Mouse (Mus musculus) right cerebral cortex, postnatal 14 days (tissue): ENCODE data around the gene Hist1h2bg.
A peak's percentile ranks its signal among the peaks of the same experiment; 100 is the strongest.
"Not testable (repeated sequence)": the region's sequence is repeated elsewhere in the genome, so short reads cannot be mapped to it uniquely, and the experiment has no call there.

ENCODE experiments used
- DNase-seq: peaks from one replicate; pipeline ENCODE4 v3.0.0; 2022

Gene Hist1h2bg

DNA sequence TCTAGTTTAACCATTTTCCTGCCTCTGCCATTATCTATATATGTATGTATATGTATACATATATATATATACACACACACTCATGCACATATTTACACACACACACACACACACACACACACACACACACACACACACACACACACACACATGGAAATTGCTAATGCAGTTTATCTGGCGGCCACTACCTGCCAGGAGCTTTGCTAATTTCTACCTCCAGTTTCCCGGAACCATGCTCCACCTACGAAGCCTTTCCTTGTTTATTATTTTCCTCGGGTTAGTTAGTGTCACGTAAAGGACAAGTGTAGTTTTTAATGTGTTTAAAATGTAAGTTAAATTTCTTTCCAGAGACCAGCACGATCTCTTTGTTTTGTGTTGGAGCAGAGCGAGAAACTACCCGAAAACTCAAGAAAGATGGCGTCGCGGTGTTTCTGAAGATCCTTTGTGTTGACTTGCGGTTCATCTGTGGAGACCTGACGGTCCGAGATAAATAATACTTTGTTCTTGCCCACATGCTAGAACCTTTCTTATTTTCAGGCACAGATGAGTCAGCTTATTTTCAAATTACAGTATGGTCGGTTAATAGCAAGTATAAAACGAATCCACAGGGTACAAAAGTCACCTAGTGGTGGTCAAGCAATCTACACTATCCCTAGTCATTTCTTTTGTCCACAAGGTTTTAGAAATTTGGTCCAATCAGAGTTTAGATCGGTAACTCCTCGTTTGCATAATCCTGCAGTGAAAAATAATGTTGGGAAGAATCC, 8.3 kb upstream of the Hist1h2bg start:
- peak; percentile 26 for DNase-seq

DNA sequence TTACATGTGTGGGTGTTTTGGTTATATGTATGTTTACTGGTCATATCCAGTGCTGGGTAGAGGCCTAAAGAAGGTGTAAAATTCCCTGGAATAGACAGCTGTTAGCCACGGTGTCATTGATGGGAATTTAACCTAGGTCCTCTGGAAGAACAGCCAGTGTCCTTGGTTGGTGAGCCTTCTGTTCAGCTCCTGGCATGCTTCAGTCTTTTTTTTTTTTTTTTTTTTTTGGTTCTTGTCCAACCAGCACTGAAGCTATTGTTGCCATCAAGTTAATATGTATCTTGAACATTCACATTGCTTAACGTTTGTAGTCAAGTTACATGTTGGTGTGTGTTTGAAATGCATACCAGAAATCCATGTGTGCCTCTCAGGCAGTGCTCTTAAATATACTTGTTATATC, 6.7 kb upstream of the Hist1h2bg start:
- no peak for DNase-seq

DNA sequence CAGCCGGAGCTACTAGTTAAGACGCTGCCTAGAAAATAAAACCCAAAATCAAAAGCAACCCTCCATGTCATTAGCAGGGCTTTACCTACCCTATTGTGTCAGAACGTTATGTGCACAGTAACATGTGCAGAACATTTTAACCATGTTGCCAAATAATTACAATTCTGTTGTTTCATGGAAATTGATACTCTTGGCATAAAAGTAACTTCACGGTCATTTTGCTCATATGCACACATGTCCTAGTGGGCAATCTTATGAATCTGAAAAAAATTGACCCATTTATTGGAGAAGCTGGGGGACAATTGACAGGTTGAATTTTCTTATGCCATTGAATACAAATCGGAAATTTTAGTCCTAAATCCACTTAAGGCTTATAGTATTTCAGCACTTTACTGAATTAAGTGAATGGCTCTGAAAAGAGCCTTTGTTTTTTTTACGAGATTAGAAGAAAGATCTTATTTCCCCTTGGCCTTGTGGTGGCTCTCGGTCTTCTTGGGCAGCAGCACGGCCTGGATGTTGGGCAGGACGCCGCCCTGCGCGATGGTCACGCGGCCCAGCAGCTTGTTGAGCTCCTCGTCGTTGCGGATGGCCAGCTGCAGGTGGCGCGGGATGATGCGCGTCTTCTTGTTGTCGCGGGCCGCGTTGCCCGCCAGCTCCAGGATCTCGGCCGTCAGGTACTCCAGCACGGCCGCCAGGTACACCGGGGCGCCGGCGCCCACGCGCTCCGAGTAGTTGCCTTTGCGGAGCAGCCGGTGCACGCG, 755 bp upstream of the Hist1h2bg start:
- DNase-seq, result not testable (repeated sequence)

DNA sequence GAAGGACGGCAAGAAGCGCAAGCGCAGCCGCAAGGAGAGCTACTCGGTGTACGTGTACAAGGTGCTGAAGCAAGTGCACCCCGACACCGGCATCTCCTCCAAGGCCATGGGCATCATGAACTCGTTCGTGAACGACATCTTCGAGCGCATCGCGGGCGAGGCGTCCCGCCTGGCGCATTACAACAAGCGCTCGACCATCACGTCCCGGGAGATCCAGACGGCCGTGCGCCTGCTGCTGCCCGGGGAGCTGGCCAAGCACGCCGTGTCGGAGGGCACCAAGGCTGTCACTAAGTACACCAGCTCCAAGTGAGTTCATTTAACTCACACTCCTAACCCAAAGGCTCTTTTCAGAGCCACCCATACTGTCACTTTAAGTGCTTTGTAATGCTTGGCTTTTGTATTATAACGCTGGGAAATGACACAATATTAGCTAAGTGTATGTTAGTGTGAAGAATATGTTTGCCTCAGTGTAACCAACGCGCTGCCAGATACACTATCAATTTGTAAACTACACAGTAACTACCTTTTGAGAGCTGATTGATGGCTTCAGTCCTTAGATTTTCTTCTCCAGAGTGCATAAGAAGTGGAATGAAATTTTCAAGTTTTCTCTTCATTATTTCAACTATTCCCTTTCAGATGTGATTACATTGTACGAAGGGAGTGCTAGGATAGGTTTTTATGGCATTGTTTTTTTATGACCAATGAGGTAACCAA, 465 bp downstream of the Hist1h2bg start:
- DNase-seq, result not testable (repeated sequence)

DNA sequence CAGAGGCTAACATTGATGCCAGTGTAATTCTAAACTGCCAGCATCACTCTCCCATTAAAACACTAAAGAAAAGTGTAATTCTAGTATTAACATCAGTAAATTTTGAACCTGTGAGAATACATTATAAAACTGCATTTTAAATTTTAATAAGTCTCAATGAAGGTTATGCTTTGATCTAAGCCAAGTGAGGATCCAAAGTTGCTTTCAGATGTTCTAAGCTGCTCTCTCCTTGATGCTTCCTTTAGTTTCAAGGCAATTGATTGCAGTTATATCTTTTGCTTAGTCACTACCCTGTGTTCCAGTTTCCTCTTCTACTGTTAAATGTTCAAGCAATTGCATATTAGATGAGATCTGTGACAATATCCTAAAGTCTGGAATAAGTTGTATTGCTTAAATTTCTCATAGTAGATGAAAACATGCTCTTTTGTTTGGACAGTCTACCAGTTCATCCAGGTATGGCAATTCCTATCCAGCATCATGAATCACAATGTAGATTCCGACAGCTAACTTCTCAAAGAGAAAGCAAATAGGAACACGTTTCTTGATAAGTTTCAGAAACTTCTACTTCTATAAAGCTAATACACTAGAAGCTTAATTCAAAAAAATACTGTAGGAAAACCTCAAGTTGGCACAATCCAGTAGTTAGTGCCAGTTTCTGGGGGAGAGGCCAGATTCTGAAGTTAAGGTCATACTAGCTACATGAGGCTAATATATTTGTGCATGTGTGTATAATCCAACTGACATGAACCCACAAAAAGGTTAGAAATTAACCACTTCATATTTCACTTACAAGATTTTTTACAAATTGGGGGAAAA, 1.2 kb downstream of the Hist1h2bg start:
- no peak for DNase-seq

DNA sequence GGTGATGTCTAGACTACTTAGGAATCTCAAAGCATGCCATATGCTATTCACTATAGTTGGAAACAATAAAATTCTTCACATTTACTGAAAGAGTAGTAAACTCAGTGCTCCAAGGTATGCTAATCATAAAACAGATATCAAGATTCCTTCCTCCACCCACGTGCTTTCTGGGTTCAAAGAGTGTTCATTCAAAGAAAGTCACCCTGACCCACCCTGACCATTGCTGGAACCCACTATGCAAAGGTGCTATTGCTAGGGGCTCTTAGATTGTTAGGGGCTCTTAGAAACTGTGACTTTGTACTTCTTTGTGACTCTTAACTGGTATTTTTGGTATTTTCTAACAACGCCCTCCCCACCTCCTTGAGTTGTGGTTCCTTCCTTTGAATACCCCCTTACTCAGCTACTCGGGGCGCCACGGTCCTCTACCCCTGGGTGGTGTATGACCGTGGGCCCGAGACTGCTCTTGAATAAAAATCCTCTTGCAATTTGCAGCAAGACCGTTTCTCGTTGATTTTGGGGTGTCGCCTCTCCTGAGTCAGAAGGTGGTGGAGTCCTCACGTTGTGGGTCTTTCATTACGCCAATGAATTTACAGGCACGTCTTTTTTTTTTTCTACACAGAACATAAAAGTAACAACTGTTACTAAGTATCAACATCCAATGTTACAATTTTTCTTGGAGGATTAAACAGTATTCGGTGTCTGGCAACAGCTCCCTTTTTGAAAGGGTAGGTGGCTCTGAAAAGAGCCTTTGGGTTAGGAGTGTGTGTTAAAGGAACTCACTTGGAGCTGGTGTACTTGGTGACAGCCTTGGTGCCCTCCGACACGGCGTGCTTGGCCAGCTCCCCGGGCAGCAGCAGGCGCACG, 2.1 kb downstream of the Hist1h2bg start:
- DNase-seq, result peak; percentile 10

DNA sequence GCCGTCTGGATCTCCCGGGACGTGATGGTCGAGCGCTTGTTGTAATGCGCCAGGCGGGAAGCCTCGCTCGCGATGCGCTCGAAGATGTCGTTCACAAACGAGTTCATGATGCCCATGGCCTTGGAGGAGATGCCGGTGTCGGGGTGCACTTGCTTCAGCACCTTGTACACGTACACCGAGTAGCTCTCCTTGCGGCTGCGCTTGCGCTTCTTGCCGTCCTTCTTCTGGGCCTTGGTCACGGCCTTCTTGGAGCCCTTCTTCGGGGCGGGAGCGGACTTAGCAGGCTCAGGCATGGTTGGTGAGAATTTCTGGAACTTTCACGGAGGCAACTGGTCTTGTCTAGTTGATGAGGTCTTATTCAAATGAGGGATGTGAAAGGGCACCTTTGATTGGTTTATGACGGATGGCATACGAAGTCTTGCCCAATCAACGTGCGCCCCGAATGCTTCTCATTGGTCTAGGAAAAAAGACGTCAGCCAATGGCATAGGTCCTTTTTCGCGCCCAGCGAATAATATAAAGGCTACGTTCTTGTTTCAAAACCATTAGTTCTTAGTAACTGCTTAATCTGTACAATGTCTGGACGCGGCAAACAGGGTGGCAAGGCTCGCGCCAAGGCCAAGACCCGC, 2.8 kb downstream of the Hist1h2bg start, which contains the start of the genes Hist1h2bf and Hist1h2ad:
Gene Hist1h2bf, minus strand, starts transcription at position 299 of the 627 bp plus-strand sequence.
Gene Hist1h2ad, plus strand, starts transcription at position 484 of the 627 bp plus-strand sequence.
- DNase-seq, result peak; percentile 88

DNA sequence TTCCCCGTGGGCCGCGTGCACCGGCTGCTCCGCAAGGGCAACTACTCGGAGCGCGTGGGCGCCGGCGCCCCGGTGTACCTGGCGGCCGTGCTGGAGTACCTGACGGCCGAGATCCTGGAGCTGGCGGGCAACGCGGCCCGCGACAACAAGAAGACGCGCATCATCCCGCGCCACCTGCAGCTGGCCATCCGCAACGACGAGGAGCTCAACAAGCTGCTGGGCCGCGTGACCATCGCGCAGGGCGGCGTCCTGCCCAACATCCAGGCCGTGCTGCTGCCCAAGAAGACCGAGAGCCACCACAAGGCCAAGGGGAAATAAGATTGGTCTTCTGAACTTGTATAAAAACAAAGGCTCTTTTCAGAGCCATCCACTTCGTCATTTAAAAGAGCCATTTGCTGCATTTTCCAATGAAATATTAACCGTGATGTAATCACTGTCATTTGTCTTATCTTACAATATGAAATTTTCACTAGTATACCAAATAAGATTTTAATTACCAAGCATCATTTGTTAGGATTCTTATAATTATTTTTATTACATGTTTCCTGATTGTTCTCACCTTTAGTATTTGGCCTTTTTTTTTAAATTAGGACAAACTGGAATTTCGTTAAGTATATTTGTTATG, 3.5 kb downstream of the Hist1h2bg start:
- DNase-seq, result not testable (repeated sequence)

DNA sequence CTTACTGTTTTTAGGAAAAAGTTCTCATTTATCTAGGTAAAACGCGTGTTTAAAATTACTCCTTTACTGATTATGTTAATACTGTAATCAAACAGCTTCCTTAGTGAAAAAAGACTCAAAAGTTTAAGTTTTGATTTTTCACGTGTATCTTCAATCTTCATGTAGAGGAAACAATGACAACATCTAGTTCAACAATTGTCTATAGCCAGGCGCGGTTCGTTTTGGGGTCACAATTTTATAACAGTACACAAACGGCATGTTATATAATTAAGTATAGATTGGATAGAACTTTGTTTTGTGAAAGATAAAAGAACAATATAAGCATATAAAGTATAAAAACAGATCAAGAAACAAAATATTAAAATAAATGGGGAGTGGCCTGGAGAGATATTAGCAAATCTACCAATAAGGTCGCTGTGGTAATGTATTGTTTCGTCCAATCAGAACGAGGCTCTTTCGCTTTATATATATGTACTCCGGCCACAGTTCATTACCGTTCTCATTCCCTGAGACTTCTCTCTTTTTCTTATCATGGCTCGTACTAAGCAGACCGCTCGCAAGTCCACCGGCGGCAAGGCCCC, 4.2 kb downstream of the Hist1h2bg start, which contains the start of gene Hist1h3d:
Gene Hist1h3d, plus strand, starts transcription at position 493 of the 581 bp plus-strand sequence.
- no peak for DNase-seq

DNA sequence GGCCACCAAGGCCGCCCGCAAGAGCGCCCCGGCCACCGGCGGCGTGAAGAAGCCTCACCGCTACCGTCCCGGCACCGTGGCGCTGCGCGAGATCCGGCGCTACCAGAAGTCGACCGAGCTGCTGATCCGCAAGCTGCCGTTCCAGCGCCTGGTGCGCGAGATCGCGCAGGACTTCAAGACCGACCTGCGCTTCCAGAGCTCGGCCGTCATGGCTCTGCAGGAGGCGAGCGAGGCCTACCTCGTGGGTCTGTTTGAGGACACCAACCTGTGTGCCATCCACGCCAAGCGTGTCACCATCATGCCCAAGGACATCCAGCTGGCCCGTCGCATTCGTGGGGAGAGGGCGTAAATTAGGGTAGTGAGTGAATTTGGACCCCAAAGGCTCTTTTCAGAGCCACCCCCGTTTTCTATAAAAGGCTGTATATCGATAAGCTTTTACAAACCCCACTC, 4.7 kb downstream of the Hist1h2bg start:
- DNase-seq, result not testable (repeated sequence)

DNA sequence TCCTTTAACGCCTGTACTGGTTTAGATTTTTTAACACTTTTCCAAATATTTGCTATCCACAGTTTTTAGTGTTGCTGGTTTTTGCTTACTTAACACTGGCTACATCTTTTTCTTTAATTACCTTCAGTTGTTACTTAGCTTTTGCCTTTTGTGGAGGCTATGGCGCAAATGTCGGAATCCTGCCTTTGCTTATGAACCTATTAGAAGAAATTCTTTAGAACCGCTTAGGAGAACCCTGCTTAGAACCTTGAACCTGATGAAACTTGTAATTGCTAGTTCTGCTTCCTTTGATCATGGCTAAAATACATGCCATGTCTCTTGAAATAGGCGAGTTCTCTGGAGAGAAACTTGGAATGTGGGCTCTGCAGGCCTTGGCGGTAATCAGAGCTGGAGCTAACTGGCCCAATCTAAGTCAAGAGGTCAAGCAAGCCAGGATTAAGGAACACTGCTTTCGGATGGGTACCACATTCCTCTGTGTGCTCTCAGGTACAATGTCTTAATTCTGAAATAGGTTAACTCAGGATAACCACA, 5.2 kb downstream of the Hist1h2bg start:
- DNase-seq, result no peak

DNA sequence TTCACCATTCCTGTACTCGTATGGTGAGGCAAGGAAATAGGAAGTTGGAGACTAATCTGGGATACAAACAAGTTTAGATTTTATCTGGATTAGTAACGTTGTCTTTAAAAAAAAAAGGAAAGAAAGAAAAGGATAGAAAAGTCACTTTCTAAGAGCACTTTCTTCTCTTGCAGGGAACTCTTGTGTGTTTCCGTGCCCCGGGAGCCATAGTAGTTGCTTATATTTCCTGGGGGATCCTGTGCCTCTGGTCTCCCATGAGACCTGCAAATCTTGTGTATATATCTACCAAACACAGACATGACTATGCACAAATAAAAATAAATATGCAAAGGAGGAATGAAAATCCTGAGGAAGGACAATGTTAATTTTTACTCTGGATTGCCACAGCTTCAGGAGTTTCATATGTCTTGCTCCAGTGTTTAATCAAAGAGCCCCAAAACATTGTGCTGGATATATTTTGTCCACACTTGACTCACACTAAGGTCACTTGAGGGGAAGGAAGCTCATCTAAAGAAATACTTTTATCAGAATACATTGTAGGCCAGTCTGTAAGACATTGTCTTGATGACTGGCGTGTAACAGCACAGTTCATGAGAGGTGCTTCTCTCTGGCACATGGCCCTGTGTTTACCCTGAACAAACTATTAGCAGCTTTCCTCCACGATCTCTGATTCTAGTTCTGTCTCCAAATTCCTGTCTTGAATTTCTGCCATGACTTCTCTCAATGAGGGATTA, 5.9 kb downstream of the Hist1h2bg start:
- DNase-seq, result no peak

DNA sequence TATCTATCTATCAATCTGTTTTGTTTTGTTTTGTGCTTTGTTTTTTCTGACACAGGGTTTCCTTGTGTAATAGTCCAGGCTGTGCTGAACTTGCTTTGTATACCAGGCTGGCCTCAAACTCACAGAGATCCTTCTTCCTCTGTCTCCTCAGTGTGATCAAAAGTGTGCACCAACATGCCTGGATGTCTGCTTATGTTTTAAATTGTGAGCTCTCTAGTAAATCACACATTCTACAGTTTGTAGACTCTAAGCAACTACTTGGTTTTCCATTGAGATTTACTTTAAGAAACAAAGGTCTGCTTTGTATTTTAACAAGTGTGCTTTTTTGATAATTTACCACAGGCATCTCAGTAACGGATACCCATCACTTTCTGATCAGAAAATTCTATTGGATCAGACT, 6.6 kb downstream of the Hist1h2bg start:
- DNase-seq, result no peak

DNA sequence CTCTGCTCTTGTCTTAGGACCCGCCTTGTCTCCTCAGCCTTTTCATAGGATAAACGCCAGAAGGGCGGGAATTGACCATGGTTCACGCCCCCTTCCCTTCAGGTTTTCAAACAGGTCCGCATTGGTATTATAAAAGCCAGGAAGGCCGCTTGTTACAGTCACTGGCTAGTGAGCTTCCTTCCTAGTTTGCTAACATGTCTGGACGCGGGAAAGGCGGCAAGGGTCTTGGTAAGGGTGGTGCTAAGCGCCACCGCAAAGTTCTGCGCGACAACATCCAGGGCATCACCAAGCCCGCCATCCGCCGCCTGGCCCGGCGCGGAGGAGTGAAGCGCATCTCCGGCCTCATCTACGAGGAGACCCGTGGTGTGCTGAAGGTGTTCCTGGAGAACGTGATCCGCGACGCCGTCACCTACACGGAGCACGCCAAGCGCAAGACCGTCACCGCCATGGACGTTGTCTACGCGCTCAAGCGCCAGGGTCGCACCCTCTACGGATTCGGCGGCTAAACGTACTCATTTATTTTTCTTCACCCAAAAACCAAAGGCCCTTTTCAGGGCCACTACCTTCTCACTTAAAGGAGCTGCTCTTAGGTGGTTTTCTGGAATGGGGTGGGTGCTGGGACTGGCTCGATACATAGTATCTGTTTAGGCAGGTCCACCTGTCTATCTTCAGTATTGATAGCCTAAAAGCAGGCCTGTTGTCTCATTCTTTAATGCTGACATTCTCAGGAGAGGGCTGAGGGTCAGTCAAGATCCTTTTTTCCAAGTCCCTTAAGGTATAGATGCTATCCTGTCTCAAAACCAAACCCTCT, 10.4 kb downstream of the Hist1h2bg start, which contains the start of gene Hist1h4d:
Gene Hist1h4d, plus strand, starts transcription at position 191 of the 811 bp plus-strand sequence.
- peak; percentile 81 for DNase-seq

DNA sequence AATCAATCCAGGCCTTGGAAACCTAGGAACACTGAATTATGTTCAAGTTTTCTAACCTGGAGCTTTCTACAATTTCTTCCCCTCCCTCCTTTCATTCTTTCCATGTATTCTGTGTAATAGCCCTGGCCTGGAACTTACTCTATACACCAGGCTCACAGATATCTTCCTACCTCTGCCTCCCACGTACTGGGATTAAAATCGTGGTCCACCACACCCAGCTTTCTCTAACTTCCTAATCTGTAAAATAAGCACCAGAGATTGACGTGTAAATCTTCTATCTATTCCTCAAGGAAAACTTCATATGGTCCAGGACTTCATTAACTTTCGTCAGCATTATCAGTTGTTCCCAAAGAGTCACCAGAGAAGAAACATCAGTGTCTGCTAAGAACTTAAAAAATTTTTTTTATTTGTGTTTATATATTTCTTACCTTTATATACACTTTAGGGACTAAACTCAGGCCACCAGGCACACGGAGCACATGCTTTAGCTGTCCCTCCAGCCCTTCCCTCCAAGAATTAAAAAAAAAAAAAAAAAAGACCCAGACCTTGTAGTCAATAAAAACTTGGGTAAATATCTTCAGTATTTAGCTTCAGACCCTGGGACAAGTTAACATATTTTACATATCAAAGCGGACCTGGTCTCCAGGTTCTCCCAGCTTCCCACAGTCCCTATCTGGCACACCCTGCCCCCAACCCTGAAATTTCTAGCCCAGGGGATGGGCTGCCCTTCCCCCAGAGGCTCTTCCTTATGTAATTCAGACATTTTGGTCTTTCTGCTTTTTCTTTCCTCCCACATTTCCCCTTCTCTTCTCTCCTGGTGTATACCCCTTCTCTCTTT, 11.2 kb downstream of the Hist1h2bg start:
- DNase-seq, result no peak

DNA sequence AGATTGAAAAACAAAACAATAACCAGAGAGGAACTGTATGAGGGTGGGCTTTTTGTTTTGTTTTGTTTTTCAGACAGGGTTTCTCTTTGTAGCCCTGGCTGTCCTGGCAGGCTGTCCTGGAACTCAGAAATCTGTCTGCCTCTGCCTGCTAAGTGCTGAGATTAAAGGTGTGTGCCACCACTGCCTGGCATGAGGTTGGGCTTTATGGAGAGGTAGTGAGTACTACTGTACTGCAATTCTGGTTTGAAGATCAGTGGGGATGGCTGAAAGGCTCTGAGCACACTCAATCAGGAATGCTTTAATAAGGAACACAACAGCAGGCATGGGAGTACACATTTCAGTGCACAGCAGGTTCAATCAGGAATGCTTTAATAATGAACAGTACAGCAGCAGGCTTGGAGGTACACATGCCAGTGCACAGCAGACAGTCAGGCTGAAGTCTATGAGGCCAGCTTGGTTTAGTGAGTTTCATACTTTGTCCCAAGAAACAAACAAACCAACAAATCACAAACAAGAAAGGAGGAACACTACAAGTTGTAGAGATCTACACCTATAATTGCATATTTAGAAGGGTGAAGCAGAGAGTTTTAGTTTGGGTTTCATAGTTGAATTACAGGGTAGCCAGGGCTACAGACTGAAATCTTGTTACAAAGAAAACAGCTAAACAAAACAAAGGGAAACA, 12.3 kb downstream of the Hist1h2bg start:
- no peak for DNase-seq
